Mouse (Mus musculus) lung, postnatal 0 days (tissue): ENCODE data around the gene Pnck. TPM values are rescaled to one million over a fixed set of nuclear protein-coding genes. Genes with fewer than 3 reads are reported as not detected.

Experiments used
- ATAC-seq: fragments of 200-750 bp; cut with Nextera tagmentation; 2 replicates; pipeline ENCODE4 v1.8.0; 2017; ENCODE audit warnings: moderate library complexity
- DNase-seq: peaks from one replicate; pipeline ENCODE4 v3.0.0-alpha.2; 2016; ENCODE audit warnings: low spot score
- H3K27ac ChIP-seq: fragments of 300-500 bp; sonication (generic); 2 replicates; pipeline ENCODE4 v1.5.1; 2014; ENCODE audit warnings: antibody characterized with exemption, mild to moderate bottlenecking, low read length, mixed read lengths
- H3K27me3 ChIP-seq: fragments of 300-500 bp; sonication (generic); replicated peaks from 2 replicates; pipeline ENCODE4 v1.6.1; 2014; ENCODE audit warnings: low read length, mixed read lengths; ENCODE audit not compliant: insufficient read depth
- H3K36me3 ChIP-seq: fragments of 300-500 bp; sonication (generic); 2 replicates; pipeline ENCODE4 v1.6.1; 2014; ENCODE audit warnings: low read length, mixed read lengths; ENCODE audit not compliant: insufficient read depth
- H3K4me1 ChIP-seq: fragments of 300-500 bp; sonication (generic); 2 replicates; pipeline ENCODE4 v1.6.1; 2014; ENCODE audit warnings: antibody characterized with exemption, low read depth, low read length, mixed read lengths; ENCODE audit not compliant: insufficient read depth
- H3K4me2 ChIP-seq: fragments of 300-500 bp; sonication (generic); replicated peaks from 2 replicates; pipeline ENCODE4 v1.6.1; 2014; ENCODE audit warnings: low read depth, mild to moderate bottlenecking, low read length, moderate library complexity, mixed read lengths
- H3K4me3 ChIP-seq: fragments of 300-500 bp; sonication (generic); 2 replicates; pipeline ENCODE4 v1.5.1; 2014; ENCODE audit warnings: low read depth, low read length
- H3K9ac ChIP-seq: fragments of 300-500 bp; sonication (generic); replicated peaks from 2 replicates; pipeline ENCODE4 v1.6.1; 2014; ENCODE audit warnings: low read depth, mild to moderate bottlenecking
- H3K9me3 ChIP-seq: fragments of 300-500 bp; sonication (generic); 2 replicates; pipeline ENCODE4 v1.6.1; 2016; ENCODE audit warnings: low read length, mixed read lengths
- CTCF ChIP-seq: IDR thresholded peaks from 2 replicates; pipeline ENCODE4 v1.5.1; 2016; ENCODE audit warnings: antibody characterized with exemption, mild to moderate bottlenecking
- EP300 ChIP-seq: IDR thresholded peaks from 2 replicates; pipeline ENCODE4 v1.6.1; 2016; ENCODE audit warnings: antibody characterized with exemption, mild to moderate bottlenecking, control low read depth
- WGBS: fragments of 180-500 bp; shearing (Covaris S2); extraction: QIAGEN DNeasy Blood & Tissue Kit; methylation state at CpG from one replicate; pipeline ENCODE4 v1.1.7; 2014; 5-methylcytosine and 5-hydroxymethylcytosine counted together
- polyA plus RNA-seq: library from polyadenylated mRNA; unstranded; fragments of >200 nt; fragmentation: Nextera tagmentation; extraction: Ambion mirVana; gene quantifications from 2 replicates; pipeline ENCODE4 v1.2.1, GENCODE M21; 2015

Pnck gene
- polyA plus RNA-seq, 1 experiment from 2014 or later, result 5.5 TPM

DNA sequence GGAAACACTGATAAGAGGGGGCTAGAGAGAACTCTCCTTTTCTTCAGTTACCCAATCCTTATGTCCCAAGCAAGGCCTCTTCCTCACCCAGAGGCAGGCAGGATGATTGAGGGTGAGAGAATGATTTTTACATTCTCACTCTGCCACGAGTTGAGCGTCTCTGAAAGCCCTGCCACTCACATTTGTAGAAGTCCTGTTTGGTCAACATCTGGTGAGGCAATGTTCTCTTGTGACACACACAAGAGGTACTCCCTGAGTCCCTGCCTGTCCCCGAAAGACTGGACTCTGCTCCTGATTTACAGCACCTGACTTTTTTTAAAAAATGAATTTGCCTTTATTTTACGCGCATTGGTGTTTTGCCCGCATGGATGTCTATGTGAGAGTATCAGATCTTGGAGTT is 6.5 kb downstream of the Pnck start:
- no peak for TF ChIP-seq CTCF
- TF ChIP-seq EP300, result no peak
- Histone ChIP-seq H3K27ac (no peak overlapping the region), H3K9me3 (no peaks in the 10 kb centered on the region), H3K4me1 (no peaks in the 10 kb centered on the region), H3K36me3 (no peaks in the 10 kb centered on the region), H3K4me2 (no peak overlapping the region), H3K9ac (no peak overlapping the region), H3K27me3 (no peaks in the 10 kb centered on the region), H3K4me3 (no peak overlapping the region)
- DNase-seq, result peak; percentile 39
- peak; percentile 55 for ATAC-seq
- WGBS, result 72% methylated on average over 6 of the region's 6 CpGs

DNA sequence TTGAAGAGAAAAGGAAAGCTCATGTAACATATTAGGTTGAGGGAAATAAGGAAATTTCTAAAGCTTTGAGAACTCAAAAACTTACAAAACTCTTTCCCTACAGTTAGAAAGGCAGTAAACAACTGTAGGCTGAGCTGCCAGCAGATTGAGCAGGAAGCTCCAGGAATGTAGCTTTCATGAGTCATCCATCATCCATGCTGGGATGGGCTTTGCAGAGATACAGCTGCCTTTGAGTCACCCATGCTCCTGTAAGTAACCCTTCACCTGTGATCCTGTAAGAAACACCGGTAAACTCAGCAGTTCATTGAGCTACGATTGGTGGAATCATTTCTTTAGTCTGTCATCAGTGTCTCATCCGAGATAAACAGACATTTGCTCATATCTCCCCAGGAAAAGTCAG is 9.0 kb downstream of the Pnck start:
- no peak overlapping the region for H3K4me3 ChIP-seq

DNA sequence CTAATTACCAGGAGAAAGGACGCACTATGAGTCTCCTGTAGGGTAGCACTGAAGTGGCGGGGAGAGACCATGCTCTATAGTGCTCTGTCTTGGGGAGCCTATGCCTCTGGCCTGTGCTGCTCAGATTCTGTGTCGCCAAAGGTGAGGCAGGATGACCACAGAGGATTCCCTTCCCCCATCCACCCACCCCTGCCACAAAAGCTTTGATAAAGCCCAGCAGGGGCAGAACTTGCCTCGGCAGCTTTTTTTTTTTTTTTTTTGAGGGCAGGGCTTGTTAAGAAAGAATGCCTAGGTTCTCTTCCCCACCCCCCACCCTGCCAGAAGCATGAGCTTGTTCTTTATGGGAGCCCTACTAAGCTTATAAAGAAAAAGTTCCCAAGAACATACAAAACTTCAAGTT is 14.8 kb downstream of the Pnck start:
- no peak overlapping the region for H3K27ac ChIP-seq
- DNase-seq (no peak), ATAC-seq (no peak)
- no peak overlapping the region for H3K4me3 ChIP-seq
- TF ChIP-seq CTCF (no peak), EP300 (no peak)
- H3K9ac ChIP-seq, result no peak overlapping the region
- no peaks in the 10 kb centered on the region for H3K36me3 ChIP-seq
- H3K9me3 ChIP-seq, result no peaks in the 10 kb centered on the region
- no peaks in the 10 kb centered on the region for H3K27me3 ChIP-seq
- no peak overlapping the region for H3K4me2 ChIP-seq
- H3K4me1 ChIP-seq, result no peaks in the 10 kb centered on the region
- WGBS, result 65% methylated on average over 4 of the region's 4 CpGs

More for the DNA sequence above, 9.0 kb downstream of the Pnck start:
- 52% methylated on average over 3 of the region's 3 CpGs for WGBS
- Histone ChIP-seq H3K27ac (no peak overlapping the region), H3K4me1 (no peaks in the 10 kb centered on the region), H3K4me2 (no peak overlapping the region), H3K27me3 (no peaks in the 10 kb centered on the region), H3K9me3 (no peaks in the 10 kb centered on the region), H3K9ac (no peak overlapping the region), H3K36me3 (no peaks in the 10 kb centered on the region)
- TF ChIP-seq EP300 (no peak), CTCF (no peak)
- ATAC-seq (no peak), DNase-seq (no peak)

DNA sequence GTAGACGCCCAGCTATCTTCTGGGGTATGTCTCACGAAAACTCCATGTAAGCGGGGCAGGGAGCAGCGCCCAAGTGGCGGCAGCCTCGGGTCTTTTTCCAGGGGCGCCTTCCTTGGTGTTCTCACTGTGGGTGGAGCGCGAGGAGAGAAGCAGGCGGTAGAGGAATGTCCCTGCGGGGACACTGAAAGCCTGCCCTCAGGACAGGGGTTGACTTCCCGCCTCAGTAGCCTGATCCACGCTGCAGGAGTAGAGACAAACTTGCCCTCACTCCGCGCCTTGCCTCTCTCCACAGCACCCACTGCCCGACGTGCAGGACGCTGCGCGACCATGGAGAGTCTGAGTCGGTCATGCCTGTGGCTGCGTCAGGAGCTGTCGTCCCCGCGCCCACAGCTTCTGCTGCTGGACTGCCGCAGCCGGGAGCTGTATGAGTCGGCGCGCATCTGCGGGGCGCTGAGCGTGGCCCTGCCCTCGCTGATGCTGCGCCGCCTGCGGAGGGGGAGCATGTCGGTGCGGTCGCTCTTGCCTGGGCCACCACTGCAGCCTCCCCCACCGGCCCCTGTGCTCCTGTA is 19.9 kb downstream of the Pnck start:
- no peak overlapping the region for H3K27ac ChIP-seq
- peak overlapping the region; percentile 12 for H3K4me3 ChIP-seq
- H3K4me1 ChIP-seq, result 0 out of 2 replicates have a peak, but pooled peaks cover 3% of the 10 kb centered on the region
- peak overlapping the region; percentile 49 for H3K4me2 ChIP-seq
- H3K9me3 ChIP-seq, result no peaks in the 10 kb centered on the region
- peak; percentile 16; the same call in 1 of the 2 replicates for ATAC-seq
- no peak for TF ChIP-seq CTCF
- TF ChIP-seq EP300, result no peak
- no peak for DNase-seq
- peaks cover 4% of the 10 kb centered on the region; the same call in 1 of the 2 replicates for H3K27me3 ChIP-seq
- H3K9ac ChIP-seq, result no peak overlapping the region
- 15% methylated on average over 32 of the region's 41 CpGs for WGBS
- H3K36me3 ChIP-seq, result no peaks in the 10 kb centered on the region

DNA sequence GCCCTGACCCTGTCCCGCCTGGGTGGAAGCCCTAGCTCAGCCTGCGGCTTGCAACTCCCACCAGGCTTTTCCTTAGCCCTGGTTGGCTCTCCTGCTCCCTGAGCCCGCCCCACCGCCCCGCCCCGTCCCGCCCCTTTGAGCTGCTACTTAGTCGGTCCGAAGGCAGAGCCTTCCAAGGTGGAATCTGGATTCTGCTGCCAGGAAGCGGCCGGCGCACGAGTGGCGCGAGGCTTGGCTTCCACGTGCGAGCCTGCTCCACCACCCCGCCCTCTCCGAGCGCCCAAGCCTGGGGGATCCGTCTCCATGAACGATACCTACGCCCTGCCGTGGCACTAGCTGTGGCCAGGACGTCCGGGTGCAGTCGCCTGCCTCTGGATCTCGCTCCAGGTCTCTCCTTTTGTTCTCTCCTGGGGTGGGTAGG is 20.7 kb downstream of the Pnck start, which contains the start of gene Dusp9:
Gene Dusp9 (plus strand): TSS at position 165 of the 421 bp plus-strand sequence.
- ATAC-seq (peak; percentile 83), DNase-seq (peak; percentile 67)
- H3K36me3 ChIP-seq, result no peaks in the 10 kb centered on the region
- no peak within 1 kb of the TSS for H3K27ac ChIP-seq
- peak within 1 kb of the TSS; percentile 12 for H3K4me3 ChIP-seq
- no peaks in the 10 kb centered on the region for H3K9me3 ChIP-seq
- TF ChIP-seq CTCF (no peak), EP300 (no peak)
- no peak within 1 kb of the TSS for H3K9ac ChIP-seq
- H3K4me1 ChIP-seq, result 0 out of 2 replicates have a peak, but pooled peaks cover 3% of the 10 kb centered on the region
- H3K27me3 ChIP-seq, result peaks cover 4% of the 10 kb centered on the region; the same call in 1 of the 2 replicates
- peak within 1 kb of the TSS; percentile 49 for H3K4me2 ChIP-seq
- WGBS, result 18% methylated on average over 26 of the region's 28 CpGs

DNA sequence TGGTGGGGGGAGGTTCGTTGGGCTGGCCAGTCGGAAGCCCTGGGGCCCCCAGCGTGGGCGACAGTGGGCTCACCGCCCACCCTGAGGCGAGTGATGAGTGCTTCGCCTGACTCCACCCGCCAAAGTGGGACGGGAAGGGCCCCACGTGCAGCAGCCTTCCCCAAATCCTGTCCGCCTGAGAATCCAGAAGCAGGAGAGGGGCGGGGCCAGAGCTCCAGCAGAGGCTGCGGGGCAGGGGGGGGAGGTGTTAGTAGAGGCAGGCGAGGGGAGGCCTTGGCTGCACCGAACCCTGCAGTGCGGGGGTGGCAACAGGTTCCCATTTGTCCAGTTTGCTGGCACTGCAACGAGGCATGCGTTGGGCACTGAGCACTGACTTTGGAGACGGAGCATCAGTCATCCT is 22.5 kb downstream of the Pnck start:
- peaks cover 4% of the 10 kb centered on the region; the same call in 1 of the 2 replicates for H3K27me3 ChIP-seq
- no peak overlapping the region for H3K9ac ChIP-seq
- 0 out of 2 replicates have a peak, but pooled peaks cover 3% of the 10 kb centered on the region for H3K4me1 ChIP-seq
- no peaks in the 10 kb centered on the region for H3K36me3 ChIP-seq
- H3K4me2 ChIP-seq, result peak overlapping the region; percentile 44
- H3K4me3 ChIP-seq, result peak overlapping the region; percentile 17
- TF ChIP-seq EP300 (no peak), CTCF (no peak)
- no peak for ATAC-seq
- WGBS, result 6% methylated on average over 17 of the region's 19 CpGs
- no peaks in the 10 kb centered on the region for H3K9me3 ChIP-seq
- DNase-seq, result no peak
- no peak overlapping the region for H3K27ac ChIP-seq
